9 mouse cellular contexts compared by ENCODE assay signal in genomic region chr11:51785926-51786325, GRCm38 (mm10). TPM values are rescaled to one million over a fixed set of nuclear protein-coding genes. Genes with fewer than 3 reads are reported as not detected.
DNase-seq lines count a peak whose midpoint lies in the region; ATAC-seq lines count a peak whose summit lies in the region.
"Had no signal": no experiment of that assay in that cellular context is flagged by ENCODE, and none has a peak within 500 bp of the region (broad histone marks: within the 10 kb centered on the region; RNA-seq: fewer than 3 reads in every experiment).

No protein-coding gene starts in this region.

- no peak overlapping the region for H3K4me3 ChIP-seq in hindbrain, embryonic 10.5 days
- no peak overlapping the region for H3K4me3 ChIP-seq in hindbrain, embryonic 14.5 days (replicated peaks; ENCODE audit: low read length)
- H3K4me3 ChIP-seq: liver, embryonic 15.5 days had no signal

- no peaks in the 10 kb centered on the region for H3K27me3 ChIP-seq in hindbrain, embryonic 10.5 days (ENCODE audit: insufficient read depth, poor library complexity, severe bottlenecking)
- no peaks in the 10 kb centered on the region for H3K27me3 ChIP-seq in hindbrain, embryonic 14.5 days (ENCODE audit: control insufficient read depth, insufficient read depth, low read length)
- H3K27me3 ChIP-seq: liver, embryonic 15.5 days had no signal

- peak; percentile 42 for DNase-seq in hindbrain, embryonic 10.5 days (ENCODE audit: low spot score)
- DNase-seq in hindbrain, embryonic 14.5 days (ENCODE audit: low spot score): no peak
- DNase-seq in A20 (ENCODE audit: low read depth, low spot score): peak; percentile 72
- DNase-seq in R1 (ENCODE audit: low read depth, low spot score): peak; percentile 89
- DNase-seq in lung, postnatal 25 days (ENCODE audit: low spot score): peak; percentile 82
- DNase-seq in thymus, postnatal 4 days: peak; percentile 84
- DNase-seq in heart, adult 8-10 months (ENCODE audit: low spot score): no peak

- no peaks in the 10 kb centered on the region for H3K4me1 ChIP-seq in hindbrain, embryonic 10.5 days (replicated peaks)
- no peaks in the 10 kb centered on the region for H3K4me1 ChIP-seq in hindbrain, embryonic 14.5 days (replicated peaks; ENCODE audit: control insufficient read depth, insufficient read depth, low read length)
- H3K4me1 ChIP-seq: liver, embryonic 15.5 days had no signal

- H3K9ac ChIP-seq in hindbrain, embryonic 14.5 days: no peak overlapping the region
- H3K9ac ChIP-seq: liver, embryonic 15.5 days had no signal

- 92% methylated on average over 6 of the region's 6 CpGs for WGBS in hindbrain, embryonic 10.5 days
- WGBS in hindbrain, embryonic 14.5 days: 90% methylated on average over 6 of the region's 6 CpGs

- no peak for ATAC-seq in hindbrain, embryonic 14.5 days (ENCODE audit: low FRiP score)
- ATAC-seq in erythroid progenitor cell, adult 5-6 weeks (replicated peaks; ENCODE audit: low FRiP score, poor library complexity, severe bottlenecking): 0 out of 2 replicates have a peak, but pooled peaks have one; percentile 56

- H3K9me3 ChIP-seq in hindbrain, embryonic 10.5 days: peaks cover 4% of the 10 kb centered on the region; the same call in 1 of the 2 replicates
- no peaks in the 10 kb centered on the region for H3K9me3 ChIP-seq in hindbrain, embryonic 14.5 days (ENCODE audit: control insufficient read depth, low read length)
- H3K9me3 ChIP-seq: liver, embryonic 15.5 days had no signal

- no peak overlapping the region for H3K27ac ChIP-seq in hindbrain, embryonic 10.5 days
- H3K27ac ChIP-seq in hindbrain, embryonic 14.5 days: no peak overlapping the region
- H3K27ac ChIP-seq: liver, embryonic 15.5 days had no signal

- no peak overlapping the region for H3K4me2 ChIP-seq in hindbrain, embryonic 14.5 days (replicated peaks)
- H3K4me2 ChIP-seq: liver, embryonic 15.5 days had no signal

- H3K36me3 ChIP-seq in hindbrain, embryonic 10.5 days: peaks cover 87% of the 10 kb centered on the region
- H3K36me3 ChIP-seq in hindbrain, embryonic 14.5 days (replicated peaks; ENCODE audit: control insufficient read depth, insufficient read depth): peaks cover 80% of the 10 kb centered on the region

RNA-seq across cellular contexts. Expression of gene Sar1b, which starts 22.4 kb away (rescaled TPM):
- polyA plus RNA-seq in hindbrain, embryonic 10.5 days (2016; fragmentation: Nextera tagmentation; extraction: Ambion mirVana): 117 and 135 TPM in 2 replicates
- 225 TPM in 2 replicates for polyA plus RNA-seq in hindbrain, embryonic 14.5 days (2014; fragmentation: Nextera tagmentation; extraction: Ambion mirVana)
- 32.7 and 43.2 TPM in 2 replicates for total RNA-seq in erythroid progenitor cell, adult 5-6 weeks (2015; ENCODE audit: low replicate concordance)
- total RNA-seq in erythroid progenitor cell, adult 5-6 weeks (2017; ENCODE audit: low replicate concordance): 12.3 and 12.7 TPM in 2 replicates
- 100 to 1,000 TPM; 149 to 178 (median 154) TPM for total RNA-seq in heart, adult 8-10 months (2022)

RNA-seq across cellular contexts. Expression of gene Sec24a, which starts 22.5 kb away (rescaled TPM):
- polyA plus RNA-seq in hindbrain, embryonic 10.5 days (2016; fragmentation: Nextera tagmentation; extraction: Ambion mirVana): 12.5 and 13.3 TPM in 2 replicates
- polyA plus RNA-seq in hindbrain, embryonic 14.5 days (2014; fragmentation: Nextera tagmentation; extraction: Ambion mirVana): 17.4 and 17.7 TPM in 2 replicates
- total RNA-seq in erythroid progenitor cell, adult 5-6 weeks (2015; ENCODE audit: low replicate concordance): 4.7 and 11.7 TPM in 2 replicates
- total RNA-seq in erythroid progenitor cell, adult 5-6 weeks (2017; ENCODE audit: low replicate concordance): 2.2 and 2.5 TPM in 2 replicates
- total RNA-seq in heart, adult 8-10 months (2022): 10 to 100 TPM; 15.0 to 16.9 (median 16.2) TPM

Comparison
In these comparisons a context has a peak if more than half of its experiments do, and no peak if none do; other contexts are left out.
1. DNase-seq: peak in hindbrain, embryonic 10.5 days (single experiment), A20 (single experiment), R1 (single experiment), lung, postnatal 25 days (single experiment) and thymus, postnatal 4 days (single experiment); none in hindbrain, embryonic 14.5 days (single experiment) and heart, adult 8-10 months (single experiment).